Comparison of ENCODE assay signal across 9 mouse cellular contexts in the genomic region with DNA sequence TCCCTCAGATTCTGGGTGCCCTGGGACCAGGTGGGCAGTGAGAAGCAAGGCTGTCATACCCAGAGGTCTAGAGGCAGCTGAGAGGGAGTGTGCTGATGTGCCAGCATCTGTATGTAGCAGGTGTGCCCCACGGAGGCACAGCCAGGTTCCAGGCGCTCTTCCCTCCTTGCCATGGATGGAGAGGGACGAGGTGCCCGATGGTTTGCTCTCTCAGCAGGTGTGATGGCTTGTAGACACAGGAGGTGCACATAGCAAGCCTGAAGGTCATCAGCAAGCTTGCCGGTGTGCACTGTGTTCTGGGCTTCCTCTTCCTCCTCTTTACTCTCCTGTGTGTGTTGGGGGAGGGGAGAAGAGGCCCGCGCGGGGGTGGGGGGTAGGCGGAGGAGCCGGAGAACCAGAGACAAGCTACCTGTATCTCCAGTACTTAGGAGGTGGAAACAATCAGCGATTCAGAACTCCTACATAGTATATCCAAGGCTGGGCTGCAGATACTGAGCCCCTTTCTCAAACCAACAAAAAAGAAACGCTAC. TPM values are rescaled to one million over a fixed set of nuclear protein-coding genes. Genes with fewer than 3 reads are reported as not detected.
A peak's percentile ranks its signal among the peaks of the same experiment; 100 is the strongest.
DNase-seq lines count a peak whose midpoint lies in the region; ATAC-seq and TF ChIP-seq lines count a peak whose summit lies in the region.
"Had no signal": no experiment of that assay in that cellular context is flagged by ENCODE, and none has a peak within 500 bp of the region (broad histone marks: within the 10 kb centered on the region; RNA-seq: fewer than 3 reads in every experiment).

No protein-coding gene starts in this region.

- peak overlapping the region; percentile 8; the same call in 1 of the 2 replicates for H3K27ac ChIP-seq in forebrain, embryonic 10.5 days
- no peak overlapping the region for H3K27ac ChIP-seq in forebrain, embryonic 12.5 days
- peak overlapping the region; percentile 27; the same call in 1 of the 2 replicates for H3K27ac ChIP-seq in spleen, adult 2 months (ENCODE audit: insufficient read depth, low read length)
- H3K27ac ChIP-seq in liver, embryonic 16.5 days (ENCODE audit: low read length), result no peak overlapping the region
- H3K27ac ChIP-seq: macrophage had no signal

- no peak overlapping the region for H3K4me3 ChIP-seq in forebrain, embryonic 10.5 days
- no peak overlapping the region for H3K4me3 ChIP-seq in forebrain, embryonic 12.5 days (replicated peaks)
- no peak overlapping the region for H3K4me3 ChIP-seq in spleen, adult 2 months (ENCODE audit: extremely low read depth, insufficient read depth, insufficient read length)
- H3K4me3 ChIP-seq in liver, embryonic 16.5 days (ENCODE audit: low read depth, low read length), result no peak overlapping the region

- no peaks in the 10 kb centered on the region for H3K36me3 ChIP-seq in forebrain, embryonic 10.5 days (replicated peaks)
- no peaks in the 10 kb centered on the region for H3K36me3 ChIP-seq in forebrain, embryonic 12.5 days (replicated peaks)
- H3K36me3 ChIP-seq in spleen, adult 2 months (ENCODE audit: control insufficient read depth, insufficient read depth, low read length), result no peaks in the 10 kb centered on the region
- no peaks in the 10 kb centered on the region for H3K36me3 ChIP-seq in liver, embryonic 16.5 days (ENCODE audit: control insufficient read depth, insufficient read depth)

- no peak for TF ChIP-seq CTCF in spleen, adult 2 months (IDR thresholded peaks at IDR 0.05; ENCODE audit: extremely low read depth, insufficient read depth, insufficient read length, insufficient replicate concordance)

- H3K9me3 ChIP-seq in forebrain, embryonic 10.5 days, result no peaks in the 10 kb centered on the region
- H3K9me3 ChIP-seq in forebrain, embryonic 12.5 days, result no peaks in the 10 kb centered on the region
- no peaks in the 10 kb centered on the region for H3K9me3 ChIP-seq in liver, embryonic 16.5 days (replicated peaks; ENCODE audit: control insufficient read depth, low read length)

- H3K4me2 ChIP-seq in forebrain, embryonic 12.5 days, result no peak overlapping the region
- H3K4me2 ChIP-seq in liver, embryonic 16.5 days (ENCODE audit: low read depth, low read length), result 0 out of 2 replicates have a peak overlapping the region, but pooled peaks have one; percentile 2

- peaks cover 36% of the 10 kb centered on the region for H3K27me3 ChIP-seq in forebrain, embryonic 10.5 days (ENCODE audit: poor library complexity, severe bottlenecking)
- H3K27me3 ChIP-seq in forebrain, embryonic 12.5 days, result peaks cover 24% of the 10 kb centered on the region; the same call in 1 of the 2 replicates
- H3K27me3 ChIP-seq in spleen, adult 2 months (ENCODE audit: control insufficient read depth, insufficient read depth, low read length), result no peaks in the 10 kb centered on the region
- peaks cover 6% of the 10 kb centered on the region; the same call in 1 of the 2 replicates for H3K27me3 ChIP-seq in liver, embryonic 16.5 days (ENCODE audit: control insufficient read depth, insufficient read depth, low read depth, low read length)

- no peak for ATAC-seq in forebrain, embryonic 12.5 days (ENCODE audit: low FRiP score)
- no peak for ATAC-seq in liver, embryonic 16.5 days (ENCODE audit: low read depth)

- no peak for DNase-seq in forebrain, embryonic 10.5 days (ENCODE audit: extremely low spot score, low spot score)
- DNase-seq in spleen, adult 2 months (ENCODE audit: low read depth in 1 of 2, low spot score in 2 of 2), result peak in 1 of 2 experiments; percentile 36
- no peak for DNase-seq in spleen, adult 12 weeks (ENCODE audit: low spot score)
- no peak for DNase-seq in c-Kit-positive CD71-positive TER-119-positive erythroid progenitor cells, embryonic 14.5 days (ENCODE audit: low spot score)
- no peak for DNase-seq in retina, embryonic 14.5 days (ENCODE audit: low spot score)
- no peak for DNase-seq in embryo, embryonic 10.5 days (ENCODE audit: low spot score)

- TF ChIP-seq POLR2A in spleen, adult 2 months (IDR thresholded peaks at IDR 0.05; ENCODE audit: low read depth, low read length), result no peak

- no peak overlapping the region for H3K9ac ChIP-seq in forebrain, embryonic 12.5 days
- no peak overlapping the region for H3K9ac ChIP-seq in liver, embryonic 16.5 days (ENCODE audit: low read depth, low read length)

- WGBS in forebrain, embryonic 10.5 days, result 22% methylated on average over 12 of the region's 12 CpGs
- WGBS in forebrain, embryonic 12.5 days, result 28% methylated on average over 12 of the region's 12 CpGs
- 18% methylated on average over 12 of the region's 12 CpGs for WGBS in spleen, adult 2 months
- WGBS in liver, embryonic 16.5 days (ENCODE audit: insufficient replicate concordance), result 18% methylated on average over 12 of the region's 12 CpGs

- peaks cover 52% of the 10 kb centered on the region for H3K4me1 ChIP-seq in forebrain, embryonic 10.5 days
- H3K4me1 ChIP-seq in forebrain, embryonic 12.5 days, result peaks cover 12% of the 10 kb centered on the region
- peaks cover 14% of the 10 kb centered on the region; the same call in 1 of the 2 replicates for H3K4me1 ChIP-seq in spleen, adult 2 months (ENCODE audit: control insufficient read depth, insufficient read depth, insufficient read length)
- peaks cover 5% of the 10 kb centered on the region for H3K4me1 ChIP-seq in liver, embryonic 16.5 days (ENCODE audit: control insufficient read depth, low read depth, low read length)

RNA-seq across cellular contexts. Expression of a gene that starts 24.4 kb away (rescaled TPM):
- 288 and 291 TPM in 2 replicates for polyA plus RNA-seq in forebrain, embryonic 10.5 days (2016; fragmentation: Nextera tagmentation; extraction: Ambion mirVana)
- 203 and 210 TPM in 2 replicates for polyA plus RNA-seq in forebrain, embryonic 12.5 days (2016; fragmentation: Nextera tagmentation; extraction: Ambion mirVana)
- 115 and 139 TPM in 2 replicates for polyA plus RNA-seq in spleen, adult 2 months (2012; rRNA removed)
- polyA plus RNA-seq in liver, embryonic 16.5 days (2015; fragmentation: Nextera tagmentation; extraction: Ambion mirVana), result 177 and 180 TPM in 2 replicates

RNA-seq across cellular contexts. Expression of a gene that starts 52.1 kb away (rescaled TPM):
- polyA plus RNA-seq in forebrain, embryonic 10.5 days (2016; fragmentation: Nextera tagmentation; extraction: Ambion mirVana), result 7.9 and 8.7 TPM in 2 replicates
- 7.5 and 8.3 TPM in 2 replicates for polyA plus RNA-seq in forebrain, embryonic 12.5 days (2016; fragmentation: Nextera tagmentation; extraction: Ambion mirVana)
- polyA plus RNA-seq in spleen, adult 2 months (2012; rRNA removed), result 6.4 and 7.8 TPM in 2 replicates
- polyA plus RNA-seq in liver, embryonic 16.5 days (2015; fragmentation: Nextera tagmentation; extraction: Ambion mirVana), result 1.1 and 1.2 TPM in 2 replicates

Comparison
In these comparisons a context has a peak if more than half of its experiments do, and no peak if none do; other contexts are left out.
1. H3K27ac ChIP-seq: peak in forebrain, embryonic 10.5 days (single experiment) and spleen, adult 2 months (single experiment); none in forebrain, embryonic 12.5 days (single experiment) and liver, embryonic 16.5 days (single experiment).